Mouse (Mus musculus): ENCODE results near the gene Inhba. TPM values are rescaled to one million over a fixed set of nuclear protein-coding genes. Genes with fewer than 3 reads are reported as not detected.

Gene Inhba
- total and polyA plus RNA-seq, 3 experiments = not detected

GRCm38 (mm10) chr13:16020659-16021058, 9.0 kb downstream of the Inhba start:
- Histone ChIP-seq H3K4me1 (ENCODE audit: control insufficient read depth in 1 of 2, insufficient read depth in 2 of 2) (no peaks in the 10 kb centered on the region), H3K27me3 (replicated peaks) (no peaks in the 10 kb centered on the region), H3K4me2 (ENCODE audit: insufficient read depth, low read depth, poor library complexity, severe bottlenecking) (no peak overlapping the region), H3K4me3 (replicated peaks in 1 of 3; ENCODE audit: low read depth in 2 of 3, low read length in 2 of 3, poor library complexity in 1 of 3) (no peak overlapping the region), H3K27ac (ENCODE audit: insufficient read depth, low read depth) (no peak overlapping the region), H3K36me3 (replicated peaks in 1 of 2; ENCODE audit: control insufficient read depth in 1 of 2, insufficient read depth in 1 of 2, low read length in 1 of 2) (no peaks in the 10 kb centered on the region), H3K9me3 (replicated peaks; ENCODE audit: low read length) (no peaks in the 10 kb centered on the region), H3K9ac (ENCODE audit: insufficient read depth, low read depth) (no peak overlapping the region), H3K79me2 (replicated peaks; ENCODE audit: control insufficient read depth, extremely low read depth, insufficient read depth, poor library complexity, severe bottlenecking) (no peaks in the 10 kb centered on the region)
- in situ Hi-C loops (cut with MboI; ENCODE audit: low pct_ligation_motif_present, low pct_unique_long_range_greater_than_20kb, low sequenced_read_pairs) = loop anchor here (25.0 kb wide), 3 partner anchors 467 to 1417 kb away; no protein-coding TSS in a partner anchor
- TF ChIP-seq USF1 (IDR thresholded peaks at IDR 0.05; ENCODE audit: low read depth, low read length) = no peak
- no peak for TF ChIP-seq RCOR1 (conservative IDR thresholded peaks at IDR 0.05; ENCODE audit: low read depth, low read length)
- no peak for TF ChIP-seq ZMIZ1 (IDR thresholded peaks at IDR 0.05; ENCODE audit: low read depth, low read length)
- no peak for TF ChIP-seq ZKSCAN1 (IDR thresholded peaks at IDR 0.05; ENCODE audit: borderline replicate concordance, low read depth, low read length)
- TF ChIP-seq MAZ (IDR thresholded peaks at IDR 0.05; ENCODE audit: low read depth, low read length) = no peak
- no peak for TF ChIP-seq UBTF (IDR thresholded peaks at IDR 0.05; ENCODE audit: low read depth, low read length)
- TF ChIP-seq CHD2 (IDR thresholded peaks at IDR 0.05; ENCODE audit: low read length) = no peak
- peak; percentile 38 for TF ChIP-seq RAD21 (IDR thresholded peaks at IDR 0.05; ENCODE audit: low read depth, low read length)
- TF ChIP-seq ELF1 (IDR thresholded peaks at IDR 0.05; ENCODE audit: low read depth, low read length) = no peak
- no peak for TF ChIP-seq MEF2A (IDR thresholded peaks at IDR 0.05; ENCODE audit: borderline replicate concordance, low read depth, low read length)
- no peak for TF ChIP-seq POLR2AphosphoS2 (IDR thresholded peaks at IDR 0.05; ENCODE audit: low read depth, low read length)
- no peak for TF ChIP-seq HCFC1 (IDR thresholded peaks at IDR 0.05; ENCODE audit: low read depth, low read length)
- no peak for TF ChIP-seq POLR2A (IDR thresholded peaks at IDR 0.05; ENCODE audit: low read depth, low read length)
- TF ChIP-seq SMC3 (IDR thresholded peaks at IDR 0.05; ENCODE audit: low read depth, low read length) = peak; percentile 74
- TF ChIP-seq CTCF (conservative IDR thresholded peaks at IDR 0.05 in 1 of 2, IDR thresholded peaks at IDR 0.05 in 1 of 2; ENCODE audit: low read depth in 2 of 2, low read length in 2 of 2) = peak; percentile 41 to 70; a peak in 3 of 4 replicates
- dilution Hi-C loops (cut with MboI; ENCODE audit: extremely low pct_ligation_motif_present, extremely low pct_unique_long_range_greater_than_20kb, low sequenced_read_pairs) = no loop called here
- DNase-seq (ENCODE audit: extremely low read depth) = peak; percentile 59

DNA sequence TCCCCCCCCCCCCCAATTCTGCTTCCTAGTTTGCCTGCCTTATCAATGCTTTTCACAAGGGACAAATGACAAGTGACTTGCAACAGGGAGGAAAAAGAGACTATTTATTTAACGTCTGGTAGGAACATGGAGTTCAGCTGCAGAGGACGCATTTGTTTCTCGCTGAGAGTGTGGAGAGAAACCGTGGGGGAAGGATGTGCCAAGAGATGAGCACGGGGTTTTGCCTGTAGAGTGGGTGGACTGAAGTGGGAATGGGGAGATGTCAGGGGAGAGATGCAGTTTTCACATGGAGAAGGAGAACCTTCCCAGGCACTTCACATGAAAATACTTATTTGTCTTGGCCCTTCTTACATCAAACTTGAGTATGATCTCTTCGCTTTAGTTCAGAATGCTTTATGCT, 9.5 kb downstream of the Inhba start:
- no peaks in the 10 kb centered on the region for H3K4me1 ChIP-seq (ENCODE audit: control insufficient read depth in 1 of 2, insufficient read depth in 2 of 2)
- H3K27me3 ChIP-seq (replicated peaks) = no peaks in the 10 kb centered on the region
- H3K4me3 ChIP-seq (replicated peaks in 1 of 3; ENCODE audit: low read depth in 2 of 3, low read length in 2 of 3, poor library complexity in 1 of 3) = no peak overlapping the region
- H3K4me2 ChIP-seq (ENCODE audit: insufficient read depth, low read depth, poor library complexity, severe bottlenecking) = no peak overlapping the region
- no peaks in the 10 kb centered on the region for H3K79me2 ChIP-seq (replicated peaks; ENCODE audit: control insufficient read depth, extremely low read depth, insufficient read depth, poor library complexity, severe bottlenecking)
- no peak for DNase-seq (ENCODE audit: extremely low read depth)
- H3K36me3 ChIP-seq (replicated peaks in 1 of 2; ENCODE audit: control insufficient read depth in 1 of 2, insufficient read depth in 1 of 2, low read length in 1 of 2) = no peaks in the 10 kb centered on the region
- no peak for TF ChIP-seq ZC3H11A (IDR thresholded peaks at IDR 0.05; ENCODE audit: low read depth, low read length)
- no peak for TF ChIP-seq HCFC1 (IDR thresholded peaks at IDR 0.05; ENCODE audit: low read depth, low read length)
- TF ChIP-seq ELF1 (IDR thresholded peaks at IDR 0.05; ENCODE audit: low read depth, low read length) = no peak
- no peak for TF ChIP-seq BHLHE40 (IDR thresholded peaks at IDR 0.05; ENCODE audit: low read depth, low read length)
- H3K9ac ChIP-seq (ENCODE audit: insufficient read depth, low read depth) = no peak overlapping the region
- no peaks in the 10 kb centered on the region for H3K9me3 ChIP-seq (replicated peaks; ENCODE audit: low read length)
- no peak overlapping the region for H3K27ac ChIP-seq (ENCODE audit: insufficient read depth, low read depth)
- dilution Hi-C loops (cut with MboI; ENCODE audit: extremely low pct_ligation_motif_present, extremely low pct_unique_long_range_greater_than_20kb, low sequenced_read_pairs) = no loop called here
- in situ Hi-C loops (cut with MboI; ENCODE audit: low pct_ligation_motif_present, low pct_unique_long_range_greater_than_20kb, low sequenced_read_pairs) = loop anchor here (25.0 kb wide), 3 partner anchors 466 to 1416 kb away; no protein-coding TSS in a partner anchor

All from CH12.LX (cell line).